In genomic region chr13:29499750-29500149, GRCm38 (mm10) we compare ENCODE assay signal across 16 mouse cellular contexts.
"Had no signal": no experiment of that assay in that cellular context is flagged by ENCODE, and none has a peak within 500 bp of the region (broad histone marks: within the 10 kb centered on the region; RNA-seq: fewer than 3 reads in every experiment).

No protein-coding gene starts in this region.

- H3K36me3 ChIP-seq: neural tube, embryonic 13.5 days; neural tube, embryonic 15.5 days; stomach, embryonic 15.5 days had no signal

- H3K4me1 ChIP-seq: stomach, embryonic 15.5 days had no signal

- H3K9me3 ChIP-seq: neural tube, embryonic 13.5 days; neural tube, embryonic 15.5 days; stomach, embryonic 15.5 days had no signal

- H3K4me3 ChIP-seq: neural tube, embryonic 13.5 days; neural tube, embryonic 15.5 days; stomach, embryonic 15.5 days had no signal

- DNase-seq: retina, postnatal 1 day; right cerebral cortex, adult 18-20 months; right cerebral cortex, postnatal 14 days; right cerebral cortex, postnatal 25 days; right cerebral cortex, postnatal 4 days; spleen, adult 18-20 months; thymus, adult 18-20 months; thymus, adult 2 months; thymus, postnatal 14 days; thymus, postnatal 25 days; thymus, postnatal 36 days; thymus, postnatal 4 days had no signal

- H3K9ac ChIP-seq: neural tube, embryonic 13.5 days; neural tube, embryonic 15.5 days; stomach, embryonic 15.5 days had no signal

- H3K27ac ChIP-seq: neural tube, embryonic 13.5 days; neural tube, embryonic 15.5 days; stomach, embryonic 15.5 days; stomach, postnatal 0 days had no signal

- H3K4me2 ChIP-seq: neural tube, embryonic 13.5 days; neural tube, embryonic 15.5 days; stomach, embryonic 15.5 days had no signal

- H3K27me3 ChIP-seq: neural tube, embryonic 13.5 days; neural tube, embryonic 15.5 days; stomach, embryonic 15.5 days had no signal
